Mouse (Mus musculus): Measurements from ENCODE around the gene Vmn2r40. TPM values are rescaled to one million over a fixed set of nuclear protein-coding genes. Genes with fewer than 3 reads are reported as not detected.
"Not testable (repeated sequence)": the region's sequence is repeated elsewhere in the genome, so short reads cannot be mapped to it uniquely, and the experiment has no call there.

Vmn2r40 gene
- not detected for polyA plus RNA-seq (2017; shearing (Covaris generic))

DNA sequence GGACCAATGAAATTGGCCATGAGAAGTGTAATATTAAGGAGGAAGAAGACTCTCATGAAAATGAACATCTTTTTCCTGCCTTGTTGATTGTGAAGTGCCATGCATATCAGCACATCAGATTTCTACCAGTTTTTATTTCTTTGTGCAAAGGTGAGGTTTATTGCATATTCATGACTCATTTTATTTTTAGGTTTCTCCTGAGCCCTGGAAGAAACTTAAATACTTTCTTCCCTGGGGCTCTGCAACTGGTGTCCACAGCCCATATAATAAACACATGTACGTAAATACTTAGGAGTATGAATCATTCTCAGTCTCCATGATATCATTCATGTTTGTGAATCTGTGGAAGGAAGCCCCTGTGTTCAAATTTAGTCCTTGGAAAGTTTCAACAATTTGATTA, at the start of gene Vmn2r40:
TSS of gene Vmn2r40 (minus strand) at position 101 of the 400 bp plus-strand sequence.
- not testable (repeated sequence) for ATAC-seq

Other genes with a start within 250 kb of the Vmn2r40 start
- gene Vmn2r39, start 99.4 kb upstream of the Vmn2r40 start, polyA plus RNA-seq (2017; shearing (Covaris generic)), result not detected
- not detected for gene Vmn2r38, start 166.4 kb upstream of the Vmn2r40 start, polyA plus RNA-seq (2017; shearing (Covaris generic))